Mouse (Mus musculus) megakaryocyte progenitor cell, adult 5-6 weeks (primary cell): Measurements from ENCODE around the gene Lrp11. TPM values are rescaled to one million over a fixed set of nuclear protein-coding genes. Genes with fewer than 3 reads are reported as not detected.
"Not testable (repeated sequence)": the region's sequence is repeated elsewhere in the genome, so short reads cannot be mapped to it uniquely, and the experiment has no call there.

Experiments
- ATAC-seq: replicated peaks from 2 replicates; pipeline ENCODE4 v1.8.0; 2016; ENCODE audit warnings: mild to moderate bottlenecking, moderate TSS enrichment, inconsistent platforms; ENCODE audit not compliant: poor library complexity
- total RNA-seq, 2 experiments: library from RNA; stranded (forward) in 1 of 2; stranded (reverse) in 1 of 2; fragments of 157-497, 149-512 nt in 1 of 2; fragments of 200-1000 nt in 1 of 2; gene quantifications; 2 replicates each; pipeline versions ENCODE4 v1.2.3 to v1.2.4; 2015 to 2017

Gene Lrp11
- total RNA-seq (2015) (0.69 and 1.1 TPM in 2 replicates), total RNA-seq (2017) (0.83 and 2.5 TPM in 2 replicates)

- ATAC-seq = peak; percentile 98
These were observed at the start of gene Lrp11 for GRCm38 (mm10) chr10:7589592-7590233. TSS of gene Lrp11 (plus strand) at chr10:7589800.

- peak; percentile 64 for ATAC-seq
These were observed 11.6 kb upstream of the Lrp11 start for GRCm38 (mm10) chr10:7578002-7578401.

GRCm38 (mm10) chr10:7581401-7581800, 8.2 kb upstream of the Lrp11 start:
- ATAC-seq = no peak

GRCm38 (mm10) chr10:7582157-7582890, 7.3 kb upstream of the Lrp11 start:
- peak; percentile 46 for ATAC-seq

GRCm38 (mm10) chr10:7582891-7583557, 6.6 kb upstream of the Lrp11 start:
- no peak for ATAC-seq

GRCm38 (mm10) chr10:7586771-7587170, 2.8 kb upstream of the Lrp11 start:
- no peak for ATAC-seq

- peak; percentile 6; the same call in 1 of the 2 replicates for ATAC-seq
These were observed 662 bp downstream of the Lrp11 start for GRCm38 (mm10) chr10:7590234-7590689.

- ATAC-seq = no peak
These were observed 1.2 kb downstream of the Lrp11 start for GRCm38 (mm10) chr10:7590792-7591191.

- no peak for ATAC-seq
These were observed 5.2 kb downstream of the Lrp11 start for GRCm38 (mm10) chr10:7594797-7595196.

- ATAC-seq = no peak
These were observed 6.7 kb downstream of the Lrp11 start for GRCm38 (mm10) chr10:7596251-7596650.

- ATAC-seq = peak; percentile 76
These were observed 8.6 kb downstream of the Lrp11 start for GRCm38 (mm10) chr10:7598177-7598576.

- peak; percentile 97 for ATAC-seq
These were observed 11.0 kb downstream of the Lrp11 start for GRCm38 (mm10) chr10:7600647-7601046.

GRCm38 (mm10) chr10:7605168-7605567, 15.6 kb downstream of the Lrp11 start:
- ATAC-seq = no peak

GRCm38 (mm10) chr10:7606437-7606836, 16.8 kb downstream of the Lrp11 start:
- ATAC-seq = no peak

- ATAC-seq = no peak
These were observed 19.0 kb downstream of the Lrp11 start for GRCm38 (mm10) chr10:7608611-7609010.

GRCm38 (mm10) chr10:7611647-7612046, 22.0 kb downstream of the Lrp11 start:
- no peak for ATAC-seq

- ATAC-seq = not testable (repeated sequence)
These were observed 22.6 kb downstream of the Lrp11 start for GRCm38 (mm10) chr10:7612210-7612609.

GRCm38 (mm10) chr10:7614834-7615233, 25.2 kb downstream of the Lrp11 start:
- ATAC-seq = no peak

- ATAC-seq = not testable (repeated sequence)
These were observed 27.5 kb downstream of the Lrp11 start for GRCm38 (mm10) chr10:7617146-7617545.

- ATAC-seq = not testable (repeated sequence)
These were observed 28.0 kb downstream of the Lrp11 start for GRCm38 (mm10) chr10:7617556-7617955.

- no peak for ATAC-seq
These were observed 30.2 kb downstream of the Lrp11 start for GRCm38 (mm10) chr10:7619821-7620241.

- no peak for ATAC-seq
These were observed 31.1 kb downstream of the Lrp11 start for GRCm38 (mm10) chr10:7620723-7621122.
